Mouse (Mus musculus): Measurements from ENCODE around the gene Isca2. TPM values are rescaled to one million over a fixed set of nuclear protein-coding genes. Genes with fewer than 3 reads are reported as not detected.
A peak's percentile ranks its signal among the peaks of the same experiment; 100 is the strongest.

Isca2 gene
- polyA plus RNA-seq, 1 experiment from 2014 or later = 75.2 TPM

DNA sequence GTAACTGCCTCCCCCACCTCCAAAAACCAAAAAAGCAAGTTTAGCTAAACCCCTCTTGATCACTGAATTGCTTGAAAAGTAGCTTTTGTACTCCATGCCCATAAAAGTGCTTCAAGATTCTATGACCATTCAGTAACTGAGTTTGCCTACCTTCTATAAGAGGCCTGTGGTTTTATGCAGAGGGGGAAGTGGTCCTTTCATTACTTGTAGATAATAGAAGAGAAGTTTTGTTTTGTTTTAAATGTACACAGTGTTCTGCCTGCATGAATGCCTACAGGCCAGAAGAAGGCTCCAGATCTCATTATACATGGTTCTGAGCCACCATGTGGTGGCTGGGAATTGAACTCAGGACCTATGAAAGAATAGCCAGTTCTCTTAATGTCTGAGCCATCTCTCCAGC is 3.2 kb downstream of the Isca2 start:
- Histone ChIP-seq H3K4me2 (replicated peaks; ENCODE audit: low read depth) (no peak overlapping the region), H3K27ac (replicated peaks) (no peak overlapping the region), H3K9me3 (ENCODE audit: control insufficient read depth, low read length) (no peaks in the 10 kb centered on the region), H3K4me1 (replicated peaks; ENCODE audit: control insufficient read depth, insufficient read depth) (no peaks in the 10 kb centered on the region), H3K36me3 (ENCODE audit: control insufficient read depth, insufficient read depth, low read length) (no peaks in the 10 kb centered on the region), H3K9ac (ENCODE audit: low read length) (no peak overlapping the region), H3K27me3 (ENCODE audit: control insufficient read depth, insufficient read depth, low read length) (no peaks in the 10 kb centered on the region), H3K4me3 (ENCODE audit: low read depth, low read length) (no peak overlapping the region)
- DNase-seq (ENCODE audit: low spot score) (no peak), ATAC-seq (ENCODE audit: low FRiP score, low TSS enrichment) (no peak)
- TF ChIP-seq EP300 (optimal IDR thresholded peaks at IDR 0.05) (no peak), CTCF (IDR thresholded peaks at IDR 0.05; ENCODE audit: low read depth) (no peak)

DNA sequence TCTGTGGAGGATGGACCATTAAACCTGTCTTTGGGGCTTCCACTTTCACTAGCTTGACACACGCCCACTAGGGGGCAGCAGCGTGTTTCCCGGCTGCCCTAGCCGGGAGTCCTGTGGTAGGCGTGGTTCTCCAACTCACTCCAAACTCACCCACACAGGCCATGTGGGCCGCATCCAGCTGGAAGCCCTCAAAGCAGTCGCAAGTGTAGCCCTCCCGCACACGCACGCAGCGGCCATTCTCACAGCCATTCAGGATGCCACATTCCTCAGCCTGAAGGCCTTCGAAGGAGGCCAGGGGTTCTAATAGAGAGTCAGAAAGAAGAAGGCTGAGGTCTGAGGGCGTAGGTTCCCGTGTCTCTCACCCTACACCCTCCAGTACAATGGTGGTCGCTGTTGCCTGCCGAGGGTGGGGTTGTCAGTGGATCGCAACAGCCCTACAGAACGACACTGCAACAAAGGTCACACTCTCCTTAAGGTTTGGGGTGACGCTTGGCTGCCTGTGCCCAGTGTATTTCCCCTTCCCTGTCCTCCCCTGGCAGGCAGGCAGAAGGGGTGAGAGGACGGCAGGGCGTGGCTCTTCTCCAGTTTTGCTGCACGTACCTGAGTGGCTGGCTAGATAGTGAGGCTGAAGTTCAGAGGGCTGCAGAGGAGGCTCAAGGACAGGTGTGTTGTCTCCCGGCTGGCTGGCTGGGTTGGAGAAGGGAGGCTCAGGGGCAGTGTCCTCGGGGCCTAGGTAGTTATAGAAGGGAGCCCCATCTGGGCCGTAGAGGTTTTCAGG is 11.7 kb downstream of the Isca2 start:
- Histone ChIP-seq H3K27ac (replicated peaks) (no peak overlapping the region), H3K4me3 (ENCODE audit: low read depth, low read length) (0 out of 2 replicates have a peak overlapping the region, but pooled peaks have one; percentile 2), H3K27me3 (ENCODE audit: control insufficient read depth, insufficient read depth, low read length) (no peaks in the 10 kb centered on the region), H3K4me2 (replicated peaks; ENCODE audit: low read depth) (peak overlapping the region; percentile 44), H3K9me3 (ENCODE audit: control insufficient read depth, low read length) (no peaks in the 10 kb centered on the region), H3K4me1 (replicated peaks; ENCODE audit: control insufficient read depth, insufficient read depth) (peaks cover 2% of the 10 kb centered on the region; the same call in 1 of the 2 replicates), H3K36me3 (ENCODE audit: control insufficient read depth, insufficient read depth, low read length) (no peaks in the 10 kb centered on the region), H3K9ac (ENCODE audit: low read length) (no peak overlapping the region)
- DNase-seq (ENCODE audit: low spot score) (peak; percentile 92), ATAC-seq (ENCODE audit: low FRiP score, low TSS enrichment) (peak; percentile 88)
- WGBS = 22% methylated on average over 25 of the region's 25 CpGs
- TF ChIP-seq CTCF (IDR thresholded peaks at IDR 0.05; ENCODE audit: low read depth) = peak; percentile 99
- TF ChIP-seq EP300 (optimal IDR thresholded peaks at IDR 0.05) = no peak

GRCm38 (mm10) chr12:84786091-84786490 is 13.0 kb downstream of the Isca2 start:
- ATAC-seq (ENCODE audit: low FRiP score, low TSS enrichment) (no peak), DNase-seq (ENCODE audit: low spot score) (no peak)
- Histone ChIP-seq H3K27ac (replicated peaks) (no peak overlapping the region), H3K4me1 (replicated peaks; ENCODE audit: control insufficient read depth, insufficient read depth) (peaks cover 2% of the 10 kb centered on the region; the same call in 1 of the 2 replicates), H3K4me3 (ENCODE audit: low read depth, low read length) (no peak overlapping the region), H3K36me3 (ENCODE audit: control insufficient read depth, insufficient read depth, low read length) (no peaks in the 10 kb centered on the region), H3K9me3 (ENCODE audit: control insufficient read depth, low read length) (no peaks in the 10 kb centered on the region), H3K27me3 (ENCODE audit: control insufficient read depth, insufficient read depth, low read length) (no peaks in the 10 kb centered on the region), H3K4me2 (replicated peaks; ENCODE audit: low read depth) (no peak overlapping the region), H3K9ac (ENCODE audit: low read length) (no peak overlapping the region)
- no peak for TF ChIP-seq CTCF (IDR thresholded peaks at IDR 0.05; ENCODE audit: low read depth)
- whole genome bisulfite sequencing = 86% methylated on average over 5 of the region's 5 CpGs

DNA sequence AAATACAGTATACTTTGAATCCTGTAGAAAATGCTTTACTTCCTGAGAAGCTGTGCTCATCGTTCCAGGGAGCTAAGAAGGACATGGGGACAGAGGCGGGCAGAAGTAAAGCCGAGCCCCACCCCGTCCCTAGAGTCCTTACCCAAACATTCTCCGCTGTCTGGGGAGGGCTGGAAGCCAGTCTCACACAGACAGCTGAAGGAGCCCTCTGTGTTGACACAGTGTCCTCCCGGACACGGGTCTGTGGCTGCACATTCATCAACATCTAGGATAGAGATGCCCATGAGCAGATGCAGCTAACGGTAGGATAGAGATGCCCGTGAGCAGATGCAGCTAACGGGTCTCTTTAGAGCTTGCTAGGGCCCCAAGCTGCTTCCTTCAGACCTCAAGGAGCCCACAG is 17.8 kb downstream of the Isca2 start:
- H3K36me3 ChIP-seq (ENCODE audit: control insufficient read depth, insufficient read depth, low read length) = no peaks in the 10 kb centered on the region
- no peaks in the 10 kb centered on the region for H3K27me3 ChIP-seq (ENCODE audit: control insufficient read depth, insufficient read depth, low read length)
- H3K27ac ChIP-seq (replicated peaks) = no peak overlapping the region
- no peak overlapping the region for H3K4me3 ChIP-seq (ENCODE audit: low read depth, low read length)
- H3K4me1 ChIP-seq (replicated peaks; ENCODE audit: control insufficient read depth, insufficient read depth) = no peaks in the 10 kb centered on the region
- H3K4me2 ChIP-seq (replicated peaks; ENCODE audit: low read depth) = no peak overlapping the region
- ATAC-seq (ENCODE audit: low FRiP score, low TSS enrichment) = no peak; the same call in 1 of the 2 replicates
- WGBS = 27% methylated on average over 10 of the region's 10 CpGs
- no peaks in the 10 kb centered on the region for H3K9me3 ChIP-seq (ENCODE audit: control insufficient read depth, low read length)
- no peak for TF ChIP-seq CTCF (IDR thresholded peaks at IDR 0.05; ENCODE audit: low read depth)
- no peak for TF ChIP-seq EP300 (optimal IDR thresholded peaks at IDR 0.05)
- no peak for DNase-seq (ENCODE audit: low spot score)
- H3K9ac ChIP-seq (ENCODE audit: low read length) = no peak overlapping the region

DNA sequence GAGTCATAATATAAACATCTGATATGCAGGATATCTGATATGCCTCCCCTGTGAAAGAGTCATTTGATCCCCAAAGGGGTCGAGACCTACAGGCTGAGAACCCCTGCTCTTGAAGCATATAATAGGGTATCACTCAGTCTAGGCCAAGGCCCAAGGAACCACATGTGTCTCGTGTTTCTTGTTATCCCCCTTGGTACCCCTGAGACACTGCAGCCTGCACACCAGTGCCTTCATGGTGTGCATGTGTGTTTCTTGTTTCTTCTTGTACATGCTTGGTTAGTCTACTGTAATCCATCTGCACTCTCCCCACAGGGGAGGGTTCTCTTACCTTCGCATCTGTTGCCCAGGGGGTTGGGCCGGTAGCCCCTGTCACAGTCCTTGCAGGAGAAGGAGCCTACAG is 19.6 kb downstream of the Isca2 start:
- no peaks in the 10 kb centered on the region for H3K9me3 ChIP-seq (ENCODE audit: control insufficient read depth, low read length)
- TF ChIP-seq CTCF (IDR thresholded peaks at IDR 0.05; ENCODE audit: low read depth) (no peak), EP300 (optimal IDR thresholded peaks at IDR 0.05) (no peak)
- DNase-seq (ENCODE audit: low spot score) (no peak), ATAC-seq (ENCODE audit: low FRiP score, low TSS enrichment) (no peak)
- H3K27ac ChIP-seq (replicated peaks) = no peak overlapping the region
- no peak overlapping the region for H3K4me2 ChIP-seq (replicated peaks; ENCODE audit: low read depth)
- H3K4me3 ChIP-seq (ENCODE audit: low read depth, low read length) = no peak overlapping the region
- no peaks in the 10 kb centered on the region for H3K36me3 ChIP-seq (ENCODE audit: control insufficient read depth, insufficient read depth, low read length)
- WGBS = 79% methylated on average over 4 of the region's 4 CpGs
- H3K27me3 ChIP-seq (ENCODE audit: control insufficient read depth, insufficient read depth, low read length) = no peaks in the 10 kb centered on the region
- no peaks in the 10 kb centered on the region for H3K4me1 ChIP-seq (replicated peaks; ENCODE audit: control insufficient read depth, insufficient read depth)
- H3K9ac ChIP-seq (ENCODE audit: low read length) = no peak overlapping the region

- 87% methylated on average over 8 of the region's 8 CpGs for WGBS
- DNase-seq (ENCODE audit: low spot score) (no peak), ATAC-seq (ENCODE audit: low FRiP score, low TSS enrichment) (no peak)
- no peaks in the 10 kb centered on the region for H3K27me3 ChIP-seq (ENCODE audit: control insufficient read depth, insufficient read depth, low read length)
- H3K36me3 ChIP-seq (ENCODE audit: control insufficient read depth, insufficient read depth, low read length) = no peaks in the 10 kb centered on the region
- no peak overlapping the region for H3K27ac ChIP-seq (replicated peaks)
- H3K9ac ChIP-seq (ENCODE audit: low read length) = no peak overlapping the region
- no peak for TF ChIP-seq EP300 (optimal IDR thresholded peaks at IDR 0.05)
- no peaks in the 10 kb centered on the region for H3K4me1 ChIP-seq (replicated peaks; ENCODE audit: control insufficient read depth, insufficient read depth)
- no peak overlapping the region for H3K4me3 ChIP-seq (ENCODE audit: low read depth, low read length)
- H3K9me3 ChIP-seq (ENCODE audit: control insufficient read depth, low read length) = no peaks in the 10 kb centered on the region
- H3K4me2 ChIP-seq (replicated peaks; ENCODE audit: low read depth) = no peak overlapping the region
Measured at GRCm38 (mm10) chr12:84794647-84795046, 21.6 kb downstream of the Isca2 start.
